10 mouse cellular contexts compared by ENCODE assay signal in the genomic region with DNA sequence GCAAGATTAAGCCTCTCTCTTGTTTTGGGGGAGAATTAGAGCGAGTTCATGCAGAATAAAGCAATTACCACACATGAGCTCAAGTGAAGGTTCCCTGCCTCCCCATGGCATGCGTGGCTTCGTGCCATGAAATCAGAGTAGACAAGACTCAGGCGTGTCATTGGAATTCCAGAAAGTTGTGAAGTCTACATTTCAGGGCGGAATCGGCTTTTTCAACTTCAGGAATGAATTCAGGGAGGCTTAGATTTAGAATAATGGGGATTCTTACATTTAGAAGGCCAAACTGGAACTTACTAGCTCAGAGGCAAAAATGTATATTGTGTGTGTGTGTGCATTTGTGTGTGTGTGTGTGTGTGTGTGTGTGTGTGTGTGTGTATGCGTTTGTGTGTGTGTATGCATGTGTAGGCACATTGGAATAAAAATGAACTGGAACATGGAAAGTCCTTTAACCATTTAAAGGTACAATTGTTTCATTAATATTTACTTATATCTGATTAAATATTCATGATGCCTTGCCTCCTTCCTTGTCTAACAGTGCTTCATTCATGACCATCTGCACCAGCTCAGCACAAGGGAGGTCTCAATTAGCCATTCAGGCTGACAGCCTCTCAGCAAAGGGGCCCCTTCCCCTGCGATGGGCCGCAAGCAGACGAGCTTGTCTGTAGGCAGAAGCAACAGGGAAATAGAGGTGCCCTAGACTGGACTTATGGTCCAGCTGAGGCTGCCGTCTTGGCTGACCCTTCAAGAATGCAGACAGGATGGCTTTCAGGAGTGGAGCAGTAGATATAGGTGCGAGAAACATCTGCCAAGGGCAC. TPM values are rescaled to one million over a fixed set of nuclear protein-coding genes. Genes with fewer than 3 reads are reported as not detected.
DNase-seq lines count a peak whose midpoint lies in the region; ATAC-seq lines count a peak whose summit lies in the region.
"Had no signal": no experiment of that assay in that cellular context is flagged by ENCODE, and none has a peak within 500 bp of the region (broad histone marks: within the 10 kb centered on the region; RNA-seq: fewer than 3 reads in every experiment).

No protein-coding gene starts in this region.

- peak; percentile 16 for DNase-seq in kidney, postnatal 10 days
- DNase-seq in embryo, embryonic 10 days (ENCODE audit: low spot score) = peak; percentile 53
- DNase-seq in testis, postnatal 10 days (ENCODE audit: low spot score) = no peak
- no peak for DNase-seq in liver
- DNase-seq in adrenal gland, postnatal 4 days (ENCODE audit: low spot score in 2 of 2) = no peak

- H3K4me3 ChIP-seq in kidney, embryonic 15.5 days (replicated peaks) = no peak overlapping the region
- no peak overlapping the region for H3K4me3 ChIP-seq in forebrain, embryonic 16.5 days (replicated peaks; ENCODE audit: low read length)
- no peak overlapping the region for H3K4me3 ChIP-seq in midbrain, embryonic 16.5 days (ENCODE audit: low read depth, low read length)
- H3K4me3 ChIP-seq: limb, embryonic 13.5 days had no signal

- no peak overlapping the region for H3K9ac ChIP-seq in kidney, embryonic 15.5 days
- H3K9ac ChIP-seq in forebrain, embryonic 16.5 days (replicated peaks; ENCODE audit: low read depth, low read length) = 0 out of 2 replicates have a peak overlapping the region, but pooled peaks have one; percentile 17
- H3K9ac ChIP-seq in midbrain, embryonic 16.5 days (ENCODE audit: low read depth, low read length) = no peak overlapping the region
- H3K9ac ChIP-seq: limb, embryonic 13.5 days had no signal

- H3K4me1 ChIP-seq in kidney, embryonic 15.5 days = peaks cover 20% of the 10 kb centered on the region
- peaks cover 26% of the 10 kb centered on the region for H3K4me1 ChIP-seq in forebrain, embryonic 16.5 days (replicated peaks; ENCODE audit: control insufficient read depth, insufficient read depth, low read length)
- H3K4me1 ChIP-seq in midbrain, embryonic 16.5 days (ENCODE audit: control insufficient read depth, insufficient read depth, low read length) = peaks cover 27% of the 10 kb centered on the region

- H3K27ac ChIP-seq in kidney, embryonic 15.5 days = no peak overlapping the region
- peak overlapping the region; percentile 60; the same call in 1 of the 2 replicates for H3K27ac ChIP-seq in forebrain, embryonic 16.5 days (ENCODE audit: low read length)
- no peak overlapping the region for H3K27ac ChIP-seq in midbrain, embryonic 16.5 days (ENCODE audit: low read length)
- H3K27ac ChIP-seq: limb, embryonic 13.5 days had no signal

- no peaks in the 10 kb centered on the region for H3K36me3 ChIP-seq in kidney, embryonic 15.5 days
- H3K36me3 ChIP-seq in forebrain, embryonic 16.5 days (ENCODE audit: control insufficient read depth, insufficient read depth) = no peaks in the 10 kb centered on the region
- no peaks in the 10 kb centered on the region for H3K36me3 ChIP-seq in midbrain, embryonic 16.5 days (ENCODE audit: control insufficient read depth, insufficient read depth, low read length)
- H3K36me3 ChIP-seq: G1E; limb, embryonic 13.5 days had no signal

- no peak for ATAC-seq in kidney, embryonic 15.5 days (replicated peaks; ENCODE audit: low FRiP score)
- ATAC-seq in forebrain, embryonic 16.5 days = peak; percentile 95
- ATAC-seq in midbrain, embryonic 16.5 days = peak; percentile 72; the same call in 1 of the 2 replicates

- WGBS in kidney, embryonic 15.5 days = 55% methylated on average over 12 of the region's 12 CpGs
- WGBS in forebrain, embryonic 16.5 days = 10% methylated on average over 12 of the region's 12 CpGs
- 12% methylated on average over 12 of the region's 12 CpGs for WGBS in midbrain, embryonic 16.5 days

- H3K27me3 ChIP-seq in kidney, embryonic 15.5 days = no peaks in the 10 kb centered on the region
- no peaks in the 10 kb centered on the region for H3K27me3 ChIP-seq in forebrain, embryonic 16.5 days (replicated peaks; ENCODE audit: control insufficient read depth, insufficient read depth, low read length)
- no peaks in the 10 kb centered on the region for H3K27me3 ChIP-seq in midbrain, embryonic 16.5 days (ENCODE audit: control insufficient read depth, insufficient read depth, low read depth, low read length)
- H3K27me3 ChIP-seq: limb, embryonic 13.5 days had no signal

- H3K4me2 ChIP-seq in kidney, embryonic 15.5 days = no peak overlapping the region
- peak overlapping the region; percentile 35 for H3K4me2 ChIP-seq in forebrain, embryonic 16.5 days (ENCODE audit: low read length)
- H3K4me2 ChIP-seq in midbrain, embryonic 16.5 days (ENCODE audit: low read length) = no peak overlapping the region; the same call in 1 of the 2 replicates
- H3K4me2 ChIP-seq: limb, embryonic 13.5 days had no signal

- H3K9me3 ChIP-seq in kidney, embryonic 15.5 days (replicated peaks) = no peaks in the 10 kb centered on the region
- no peaks in the 10 kb centered on the region for H3K9me3 ChIP-seq in forebrain, embryonic 16.5 days (ENCODE audit: control insufficient read depth, low read length)
- H3K9me3 ChIP-seq in midbrain, embryonic 16.5 days (replicated peaks; ENCODE audit: control insufficient read depth, low read length, poor library complexity, severe bottlenecking) = no peaks in the 10 kb centered on the region
- H3K9me3 ChIP-seq: limb, embryonic 13.5 days had no signal

RNA-seq across cellular contexts. Expression of a gene that starts 41.4 kb away (rescaled TPM):
- polyA plus RNA-seq in kidney, embryonic 15.5 days (2015; fragmentation: Nextera tagmentation; extraction: Ambion mirVana) = 81.9 and 84.5 TPM in 2 replicates
- polyA plus RNA-seq in forebrain, embryonic 16.5 days (2015; fragmentation: Nextera tagmentation; extraction: Ambion mirVana) = 82.9 and 91.2 TPM in 2 replicates
- polyA plus RNA-seq in midbrain, embryonic 16.5 days (2015; fragmentation: Nextera tagmentation; extraction: Ambion mirVana) = 71.8 and 77.8 TPM in 2 replicates
- 100 to 1,000 TPM; 202 to 226 TPM for total RNA-seq in adrenal gland, postnatal 4 days (2021)
- polyA plus RNA-seq: G1E had no signal

Comparison
In these comparisons a context has a peak if more than half of its experiments do, and no peak if none do; other contexts are left out.
1. DNase-seq: peak in kidney, postnatal 10 days (single experiment) and embryo, embryonic 10 days (single experiment); none in testis, postnatal 10 days (single experiment), liver (single experiment) and adrenal gland, postnatal 4 days (0 of 2).